Mouse (Mus musculus) adrenal gland, adult 18-20 months (tissue): ENCODE measurements at regions not wholly inside any gene's neighbourhood (a gene's known extent, or its start where the extent isn't known, plus 50 kb on each side); places are given as distances from the start of the nearest gene placed in this dataset.

ENCODE experiments used
- DNase-seq, 2 experiments: peaks; one replicate each; pipeline ENCODE4 v3.0.0; 2021 to 2022; ENCODE audit warnings: low spot score in 2 of 2

GRCm38 (mm10) chr5:119739386-119739785 is 68.9 kb downstream of the Tbx3 start:
- no peak for DNase-seq

- DNase-seq, result peak; percentile 48 to 49
These were observed 70.6 kb downstream of the Tbx3 start for GRCm38 (mm10) chr5:119741116-119741515.

GRCm38 (mm10) chr5:119743733-119744132 is 73.3 kb downstream of the Tbx3 start:
- no peak for DNase-seq

- DNase-seq, result no peak
These were observed 76.6 kb downstream of the Tbx3 start for GRCm38 (mm10) chr5:119747038-119747437.

- no peak for DNase-seq
These were observed 78.2 kb downstream of the Tbx3 start for GRCm38 (mm10) chr5:119748667-119749066.

GRCm38 (mm10) chr5:119749153-119749552 is 78.7 kb downstream of the Tbx3 start:
- DNase-seq, result no peak

- no peak for DNase-seq
These were observed 76.7 kb upstream of the Tbx5 start for GRCm38 (mm10) chr5:119755782-119756181.

- no peak for DNase-seq
These were observed 73.6 kb upstream of the Tbx5 start for GRCm38 (mm10) chr5:119758880-119759279.

GRCm38 (mm10) chr5:119762102-119762501 is 70.4 kb upstream of the Tbx5 start:
- no peak for DNase-seq

- DNase-seq, result no peak
These were observed 69.1 kb upstream of the Tbx5 start for GRCm38 (mm10) chr5:119763337-119763736.

GRCm38 (mm10) chr5:119766372-119766771 is 66.1 kb upstream of the Tbx5 start:
- no peak for DNase-seq

- no peak for DNase-seq
These were observed 61.5 kb upstream of the Tbx5 start for GRCm38 (mm10) chr5:119770951-119771350.

GRCm38 (mm10) chr5:119776106-119776887 is 56.2 kb upstream of the Tbx5 start:
- DNase-seq, result no peak

- no peak for DNase-seq
These were observed 54.6 kb upstream of the Tbx5 start for GRCm38 (mm10) chr5:119777836-119778235.

GRCm38 (mm10) chr5:119781375-119781774 is 51.1 kb upstream of the Tbx5 start:
- DNase-seq, result no peak
